Mouse (Mus musculus): ENCODE measurements at regions not wholly inside any gene's neighbourhood (a gene's known extent, or its start where the extent isn't known, plus 50 kb on each side); places are given as distances from the start of the nearest gene placed in this dataset.

DNA sequence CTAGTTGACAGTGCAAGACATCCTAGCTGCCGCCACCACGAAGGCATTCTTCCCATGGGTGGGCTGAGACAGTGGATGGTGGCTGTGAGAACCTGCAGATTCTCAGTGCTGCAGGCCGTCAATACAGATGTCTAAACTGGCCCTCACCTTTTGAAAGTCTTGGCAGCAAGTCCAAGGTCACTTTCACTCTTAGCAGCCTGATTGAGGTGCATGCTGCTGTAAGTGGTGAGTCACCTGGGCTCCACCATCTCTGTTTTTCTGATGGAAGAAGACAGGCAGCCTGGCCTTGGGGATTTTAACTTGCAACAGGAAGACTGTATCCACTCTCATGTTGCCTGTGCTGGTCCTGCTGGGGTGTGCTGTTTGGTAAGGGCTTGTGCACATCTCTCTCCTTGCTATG, 129.3 kb downstream of the Zfp706 start:
- no peak for DNase-seq
- Histone ChIP-seq H3K4me1 (ENCODE audit: control insufficient read depth, insufficient read depth, low read length) (peaks cover 1% of the 10 kb centered on the region; the same call in 1 of the 2 replicates), H3K27ac (ENCODE audit: insufficient read depth, low read length) (no peak overlapping the region), H3K27me3 (ENCODE audit: control insufficient read depth, insufficient read depth, low read length) (no peaks in the 10 kb centered on the region), H3K4me3 (replicated peaks; ENCODE audit: insufficient read depth, low read depth, low read length) (no peak overlapping the region)
- WGBS, result 93% methylated on average over 3 of the region's 3 CpGs
- TF ChIP-seq CTCF (IDR thresholded peaks at IDR 0.05; ENCODE audit: borderline replicate concordance, insufficient read depth, low read depth, low read length) (no peak), POLR2A (IDR thresholded peaks at IDR 0.05; ENCODE audit: borderline replicate concordance, insufficient read depth, low read length) (no peak)

DNA sequence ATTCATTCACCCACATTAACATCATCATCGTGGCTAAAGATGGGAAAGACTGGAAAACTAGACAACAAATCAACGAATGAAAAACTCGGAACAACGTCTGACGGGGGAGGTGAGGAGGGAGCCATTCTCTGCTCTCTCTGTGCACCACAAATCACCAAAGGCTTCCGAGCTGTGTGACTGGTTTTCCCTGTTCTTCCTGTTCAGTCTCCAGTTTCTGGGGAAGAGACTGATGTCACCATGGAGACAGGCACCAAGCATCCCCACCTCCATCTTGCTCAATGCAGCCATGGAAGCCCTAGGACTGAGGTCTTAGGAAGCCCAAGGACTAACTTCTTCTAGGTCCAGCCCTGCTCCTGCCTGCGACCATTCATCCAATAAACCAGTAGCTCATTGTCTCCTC, 130.1 kb downstream of the Zfp706 start:
- WGBS, result 77% methylated on average over 7 of the region's 7 CpGs
- no peaks in the 10 kb centered on the region for H3K27me3 ChIP-seq (ENCODE audit: control insufficient read depth, insufficient read depth, low read length)
- no peak overlapping the region for H3K4me3 ChIP-seq (replicated peaks; ENCODE audit: insufficient read depth, low read depth, low read length)
- H3K27ac ChIP-seq (ENCODE audit: insufficient read depth, low read length), result no peak overlapping the region
- H3K4me1 ChIP-seq (ENCODE audit: control insufficient read depth, insufficient read depth, low read length), result peaks cover 3% of the 10 kb centered on the region; the same call in 1 of the 2 replicates
- TF ChIP-seq POLR2A (IDR thresholded peaks at IDR 0.05; ENCODE audit: borderline replicate concordance, insufficient read depth, low read length), result no peak
- TF ChIP-seq CTCF (IDR thresholded peaks at IDR 0.05; ENCODE audit: borderline replicate concordance, insufficient read depth, low read depth, low read length), result no peak
- DNase-seq, result no peak

DNA sequence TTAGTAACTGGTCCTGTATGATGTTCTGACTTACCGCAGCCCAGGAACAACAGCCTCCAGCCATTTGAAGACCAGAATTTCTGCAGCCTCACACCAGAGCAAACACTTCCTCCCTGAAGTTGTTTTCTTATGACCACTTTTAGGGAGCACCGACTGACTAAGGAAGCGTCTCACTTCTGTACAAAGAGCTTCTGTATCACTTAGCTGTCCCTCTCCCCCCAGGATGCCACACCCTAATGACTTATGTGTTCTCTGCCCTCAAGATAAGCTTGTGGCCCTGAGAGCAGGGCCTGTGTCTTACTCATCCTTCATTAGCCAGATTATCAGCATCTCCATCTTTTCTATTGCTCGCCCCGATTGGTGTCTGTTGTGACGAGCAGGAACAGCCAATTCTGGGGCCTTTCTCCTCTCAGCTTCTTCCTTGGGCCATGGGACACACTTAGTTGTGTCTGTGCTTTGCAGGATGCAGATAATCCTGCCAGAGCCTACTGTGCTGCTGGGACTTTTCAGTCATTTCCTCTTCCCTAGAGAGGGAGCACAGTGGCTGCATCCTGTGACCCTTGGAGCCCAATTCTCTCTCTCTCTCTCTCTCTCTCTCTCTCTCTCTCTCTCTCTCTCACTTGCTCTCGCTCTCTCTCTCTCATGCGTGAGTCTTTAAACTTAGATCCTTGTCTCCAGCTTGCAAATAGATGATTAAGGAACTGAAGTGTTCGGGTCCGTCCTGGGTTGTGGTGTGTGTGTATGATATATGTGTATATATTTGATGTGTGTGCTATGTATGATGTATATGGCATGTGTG, 131.4 kb downstream of the Zfp706 start:
- TF ChIP-seq CTCF (IDR thresholded peaks at IDR 0.05; ENCODE audit: borderline replicate concordance, insufficient read depth, low read depth, low read length) (no peak), POLR2A (IDR thresholded peaks at IDR 0.05; ENCODE audit: borderline replicate concordance, insufficient read depth, low read length) (no peak)
- no peaks in the 10 kb centered on the region for H3K27me3 ChIP-seq (ENCODE audit: control insufficient read depth, insufficient read depth, low read length)
- peaks cover 3% of the 10 kb centered on the region; the same call in 1 of the 2 replicates for H3K4me1 ChIP-seq (ENCODE audit: control insufficient read depth, insufficient read depth, low read length)
- no peak for DNase-seq
- no peak overlapping the region for H3K27ac ChIP-seq (ENCODE audit: insufficient read depth, low read length)
- no peak overlapping the region for H3K4me3 ChIP-seq (replicated peaks; ENCODE audit: insufficient read depth, low read depth, low read length)
- 93% methylated on average over 10 of the region's 10 CpGs for WGBS

DNA sequence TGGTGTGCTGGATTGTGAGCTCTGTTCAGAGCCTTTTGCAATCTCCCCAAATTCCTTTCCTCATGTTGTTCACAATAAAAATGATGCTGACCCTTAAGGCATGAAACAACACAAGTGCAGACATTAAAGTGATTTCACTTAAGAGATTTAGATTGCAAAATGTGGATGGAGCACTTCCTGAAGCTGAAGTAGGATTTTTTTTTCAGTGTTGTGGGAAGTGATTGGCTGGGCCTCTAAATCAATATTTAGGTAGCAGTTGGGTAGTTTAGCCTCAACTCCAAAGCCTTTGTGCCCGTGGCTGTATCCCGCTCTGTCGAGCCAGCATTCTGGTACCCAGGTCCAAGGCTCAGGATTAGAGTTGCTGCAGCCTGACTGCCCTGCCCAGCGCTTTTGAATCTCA, 133.0 kb downstream of the Zfp706 start:
- TF ChIP-seq CTCF (IDR thresholded peaks at IDR 0.05; ENCODE audit: borderline replicate concordance, insufficient read depth, low read depth, low read length) (no peak), POLR2A (IDR thresholded peaks at IDR 0.05; ENCODE audit: borderline replicate concordance, insufficient read depth, low read length) (no peak)
- Histone ChIP-seq H3K4me1 (ENCODE audit: control insufficient read depth, insufficient read depth, low read length) (peaks cover 3% of the 10 kb centered on the region; the same call in 1 of the 2 replicates), H3K4me3 (replicated peaks; ENCODE audit: insufficient read depth, low read depth, low read length) (no peak overlapping the region), H3K27ac (ENCODE audit: insufficient read depth, low read length) (no peak overlapping the region), H3K27me3 (ENCODE audit: control insufficient read depth, insufficient read depth, low read length) (no peaks in the 10 kb centered on the region)
- WGBS, result 93% methylated on average over 4 of the region's 4 CpGs
- no peak for DNase-seq

DNA sequence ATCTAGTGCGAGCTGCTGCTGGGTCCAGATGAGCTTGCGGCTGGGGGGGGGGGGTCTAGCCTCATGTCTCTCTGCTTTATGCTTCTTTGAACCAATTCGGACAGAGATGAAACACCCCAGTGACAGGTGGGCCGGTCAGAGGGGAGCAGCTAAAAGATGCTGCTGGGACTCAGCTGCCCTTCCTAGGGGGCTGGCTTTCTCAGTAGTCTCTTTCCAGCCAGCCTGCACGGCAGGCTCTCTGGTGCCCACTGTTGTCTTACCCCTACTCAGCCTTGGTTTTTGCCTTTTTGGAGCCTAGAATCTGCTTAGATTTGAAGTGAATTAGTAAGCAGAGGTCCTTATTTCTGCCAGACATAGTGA, 133.7 kb downstream of the Zfp706 start:
- Histone ChIP-seq H3K27ac (ENCODE audit: insufficient read depth, low read length) (no peak overlapping the region), H3K27me3 (ENCODE audit: control insufficient read depth, insufficient read depth, low read length) (no peaks in the 10 kb centered on the region), H3K4me3 (replicated peaks; ENCODE audit: insufficient read depth, low read depth, low read length) (no peak overlapping the region), H3K4me1 (ENCODE audit: control insufficient read depth, insufficient read depth, low read length) (peaks cover 3% of the 10 kb centered on the region; the same call in 1 of the 2 replicates)
- no peak for DNase-seq
- TF ChIP-seq CTCF (IDR thresholded peaks at IDR 0.05; ENCODE audit: borderline replicate concordance, insufficient read depth, low read depth, low read length), result no peak
- WGBS, result 63% methylated on average over 5 of the region's 5 CpGs

DNA sequence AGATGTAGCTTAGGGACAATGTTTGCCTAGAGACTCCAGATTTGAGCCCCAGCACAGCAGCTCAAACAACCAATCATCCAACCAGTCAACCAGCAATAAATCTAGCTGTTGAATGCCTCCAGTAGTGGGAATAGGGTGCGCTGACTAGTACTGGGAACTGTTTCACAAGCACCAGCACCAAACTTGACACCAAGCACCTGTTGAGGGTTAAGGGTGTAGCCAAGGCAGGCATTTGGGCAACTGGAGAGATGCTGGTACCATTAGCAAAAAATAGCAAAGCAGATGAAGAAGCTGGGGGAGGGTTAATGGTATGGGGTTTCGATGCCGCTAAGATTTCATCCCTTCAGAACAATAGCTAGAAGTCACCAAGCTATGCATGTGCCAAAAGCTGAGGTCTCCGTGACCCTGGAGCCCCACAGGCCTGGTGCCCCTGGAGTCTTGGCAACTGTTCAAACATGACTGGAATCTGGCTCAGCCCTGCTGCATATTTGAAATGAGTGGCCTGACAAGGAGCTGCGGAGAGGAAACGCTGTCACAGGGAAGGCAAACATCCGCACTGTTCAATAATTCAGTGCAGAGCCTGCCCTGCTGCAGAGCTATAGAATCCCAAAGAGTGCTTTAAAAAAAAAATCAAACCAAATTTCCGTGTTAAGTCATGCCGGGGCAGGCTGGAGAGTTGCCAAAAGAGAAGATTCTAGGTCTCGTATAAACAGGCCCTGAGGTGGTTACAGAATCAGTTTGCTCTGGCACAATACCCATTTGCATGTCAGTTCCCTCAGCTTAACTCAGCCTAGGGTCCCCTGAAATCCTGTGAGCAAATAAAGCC, 134.3 kb downstream of the Zfp706 start:
- WGBS, result 20% methylated on average over 10 of the region's 10 CpGs
- Histone ChIP-seq H3K4me3 (replicated peaks; ENCODE audit: insufficient read depth, low read depth, low read length) (peak overlapping the region; percentile 20), H3K27ac (ENCODE audit: insufficient read depth, low read length) (no peak overlapping the region), H3K4me1 (ENCODE audit: control insufficient read depth, insufficient read depth, low read length) (peaks cover 3% of the 10 kb centered on the region; the same call in 1 of the 2 replicates), H3K27me3 (ENCODE audit: control insufficient read depth, insufficient read depth, low read length) (no peaks in the 10 kb centered on the region)
- TF ChIP-seq POLR2A (IDR thresholded peaks at IDR 0.05; ENCODE audit: borderline replicate concordance, insufficient read depth, low read length), result no peak
- TF ChIP-seq CTCF (IDR thresholded peaks at IDR 0.05; ENCODE audit: borderline replicate concordance, insufficient read depth, low read depth, low read length), result no peak
- DNase-seq, result peak; percentile 57 to 58

DNA sequence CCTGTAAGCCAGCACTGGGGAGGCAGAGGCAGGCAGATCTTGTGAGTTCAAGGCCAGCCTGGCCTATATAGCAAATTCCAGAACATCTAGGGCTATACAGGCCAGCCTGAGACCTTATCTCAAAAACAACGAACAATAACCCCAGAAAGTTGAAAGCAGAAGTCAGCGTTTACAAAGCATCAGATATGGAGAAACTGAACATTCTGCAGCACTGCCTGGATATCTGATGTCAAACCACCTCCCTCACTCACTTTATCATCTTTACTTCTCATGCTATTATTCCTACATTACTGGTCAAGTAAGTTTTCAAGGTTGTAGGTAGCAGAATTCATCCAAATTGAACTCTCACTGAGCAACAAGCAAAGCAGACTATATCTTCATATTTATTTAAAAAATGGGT, 135.0 kb downstream of the Zfp706 start:
- TF ChIP-seq CTCF (IDR thresholded peaks at IDR 0.05; ENCODE audit: borderline replicate concordance, insufficient read depth, low read depth, low read length), result no peak
- no peak for TF ChIP-seq POLR2A (IDR thresholded peaks at IDR 0.05; ENCODE audit: borderline replicate concordance, insufficient read depth, low read length)
- H3K4me1 ChIP-seq (ENCODE audit: control insufficient read depth, insufficient read depth, low read length), result peaks cover 3% of the 10 kb centered on the region; the same call in 1 of the 2 replicates
- DNase-seq, result no peak
- 97% methylated on average over 2 of the region's 2 CpGs for whole genome bisulfite sequencing
- no peak overlapping the region for H3K27ac ChIP-seq (ENCODE audit: insufficient read depth, low read length)
- no peak overlapping the region for H3K4me3 ChIP-seq (replicated peaks; ENCODE audit: insufficient read depth, low read depth, low read length)
- H3K27me3 ChIP-seq (ENCODE audit: control insufficient read depth, insufficient read depth, low read length), result no peaks in the 10 kb centered on the region
